Mouse (Mus musculus): ENCODE measurements around the gene D7Ertd443e. TPM values are rescaled to one million over a fixed set of nuclear protein-coding genes. Genes with fewer than 3 reads are reported as not detected.

The D7Ertd443e gene
- polyA plus RNA-seq, 1 experiment from 2014 or later: 0.35 TPM

DNA sequence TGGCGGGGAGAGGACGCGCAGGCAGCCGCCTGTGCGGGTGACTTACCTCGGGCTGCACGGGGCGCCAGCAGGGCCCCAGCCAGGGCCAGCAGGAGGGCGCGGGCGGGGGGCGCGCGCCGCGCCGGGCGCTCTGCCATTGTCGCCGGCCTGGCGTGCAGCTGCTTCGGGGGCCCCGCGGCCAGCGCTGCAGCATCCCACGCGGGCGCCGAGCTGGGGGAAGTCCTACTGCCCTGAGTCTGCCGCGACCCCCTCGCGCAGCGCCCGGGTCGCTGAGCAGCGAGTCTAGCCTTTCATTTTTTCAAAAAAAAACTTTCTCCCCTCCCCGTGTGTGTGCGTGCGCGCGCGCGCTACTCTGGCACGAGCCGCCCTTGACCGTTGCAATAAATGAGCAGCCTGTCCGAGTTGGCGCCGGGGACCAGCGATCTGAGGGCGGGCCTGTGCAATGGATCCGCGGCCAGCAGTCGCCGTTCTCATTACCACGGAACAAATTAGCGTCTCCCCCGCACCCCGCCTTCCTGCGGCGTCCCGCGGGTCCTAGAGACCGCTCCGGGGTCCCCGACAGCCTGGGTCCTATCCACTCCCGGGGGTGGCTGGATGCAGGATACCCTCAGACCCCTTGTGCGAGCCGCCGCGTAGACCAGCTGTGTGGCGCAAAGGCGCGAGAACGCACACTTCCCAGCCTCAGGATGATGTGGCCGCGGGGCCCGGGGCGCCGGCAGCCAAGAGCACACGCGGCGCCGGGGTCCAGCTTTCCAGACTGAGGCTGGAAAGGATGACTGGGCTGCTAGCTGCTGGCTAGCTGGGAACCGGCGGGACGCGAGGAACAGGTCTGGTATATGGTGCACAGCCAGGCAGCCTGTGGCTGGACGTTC is 160.5 kb downstream of the D7Ertd443e start:
- under 1% methylated on average over 85 of the region's 90 CpGs for WGBS
- peak overlapping the region; percentile 64 for H3K9ac ChIP-seq (ENCODE audit: low read length)
- H3K9me3 ChIP-seq (ENCODE audit: control insufficient read depth, low read length): no peaks in the 10 kb centered on the region
- peaks cover 7 to 10% of the 10 kb centered on the region in 2 experiments for H3K4me1 ChIP-seq (ENCODE audit: control insufficient read depth in 2 of 2, insufficient read depth in 2 of 2, low read length in 2 of 2)
- peak overlapping the region in 1 of 2 experiments; percentile 33; a peak in 2 of 4 replicates for H3K27ac ChIP-seq (replicated peaks in 1 of 2; ENCODE audit: control insufficient read depth in 1 of 2, insufficient read depth in 1 of 2, low read depth in 2 of 2, low read length in 2 of 2)
- ATAC-seq (ENCODE audit: insufficient number of reproducible peaks, insufficient read depth, low FRiP score, low read depth): peak; percentile 43
- peak overlapping the region; percentile 66 to 69 for H3K4me3 ChIP-seq (ENCODE audit: control insufficient read depth in 1 of 2, insufficient read depth in 1 of 2, low read depth in 1 of 2, low read length in 2 of 2)
- peaks cover 9% of the 10 kb centered on the region for H3K27me3 ChIP-seq (ENCODE audit: control insufficient read depth, insufficient read depth, low read length)
- peak overlapping the region; percentile 98 for H3K4me2 ChIP-seq (ENCODE audit: low read length)
- H3K36me3 ChIP-seq (ENCODE audit: control insufficient read depth, insufficient read depth, low read length): no peaks in the 10 kb centered on the region

DNA sequence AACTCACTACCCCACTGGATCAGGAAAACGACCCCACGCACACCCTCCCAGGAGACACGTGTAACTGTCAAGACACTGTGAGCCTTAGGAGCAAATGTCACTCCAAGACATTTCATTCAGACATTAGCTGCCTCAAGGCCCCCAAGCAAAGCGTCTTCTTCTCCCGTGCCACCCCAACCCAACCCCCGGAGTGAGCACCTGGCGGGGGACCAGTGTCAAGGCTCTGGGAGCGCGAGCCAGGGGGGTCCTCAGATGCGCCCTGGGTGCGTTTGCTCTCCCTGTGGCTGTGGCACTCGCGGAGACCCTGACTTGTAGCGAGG is 161.1 kb downstream of the D7Ertd443e start:
- Histone ChIP-seq H3K4me2 (ENCODE audit: low read length) (peak overlapping the region; percentile 98), H3K9ac (ENCODE audit: low read length) (peak overlapping the region; percentile 64), H3K4me1 (ENCODE audit: control insufficient read depth in 2 of 2, insufficient read depth in 2 of 2, low read length in 2 of 2) (peaks cover 7 to 8% of the 10 kb centered on the region in 2 experiments), H3K27me3 (ENCODE audit: control insufficient read depth, insufficient read depth, low read length) (peaks cover 9% of the 10 kb centered on the region), H3K36me3 (ENCODE audit: control insufficient read depth, insufficient read depth, low read length) (no peaks in the 10 kb centered on the region), H3K9me3 (ENCODE audit: control insufficient read depth, low read length) (no peaks in the 10 kb centered on the region), H3K27ac (replicated peaks in 1 of 2; ENCODE audit: control insufficient read depth in 1 of 2, insufficient read depth in 1 of 2, low read depth in 2 of 2, low read length in 2 of 2) (peak overlapping the region in 1 of 2 experiments; percentile 33; a peak in 1 of 4 replicates), H3K4me3 (ENCODE audit: control insufficient read depth in 1 of 2, insufficient read depth in 1 of 2, low read depth in 1 of 2, low read length in 2 of 2) (peak overlapping the region; percentile 66 to 69)
- under 1% methylated on average over 14 of the region's 14 CpGs for WGBS
- ATAC-seq (ENCODE audit: insufficient number of reproducible peaks, insufficient read depth, low FRiP score, low read depth): no peak

DNA sequence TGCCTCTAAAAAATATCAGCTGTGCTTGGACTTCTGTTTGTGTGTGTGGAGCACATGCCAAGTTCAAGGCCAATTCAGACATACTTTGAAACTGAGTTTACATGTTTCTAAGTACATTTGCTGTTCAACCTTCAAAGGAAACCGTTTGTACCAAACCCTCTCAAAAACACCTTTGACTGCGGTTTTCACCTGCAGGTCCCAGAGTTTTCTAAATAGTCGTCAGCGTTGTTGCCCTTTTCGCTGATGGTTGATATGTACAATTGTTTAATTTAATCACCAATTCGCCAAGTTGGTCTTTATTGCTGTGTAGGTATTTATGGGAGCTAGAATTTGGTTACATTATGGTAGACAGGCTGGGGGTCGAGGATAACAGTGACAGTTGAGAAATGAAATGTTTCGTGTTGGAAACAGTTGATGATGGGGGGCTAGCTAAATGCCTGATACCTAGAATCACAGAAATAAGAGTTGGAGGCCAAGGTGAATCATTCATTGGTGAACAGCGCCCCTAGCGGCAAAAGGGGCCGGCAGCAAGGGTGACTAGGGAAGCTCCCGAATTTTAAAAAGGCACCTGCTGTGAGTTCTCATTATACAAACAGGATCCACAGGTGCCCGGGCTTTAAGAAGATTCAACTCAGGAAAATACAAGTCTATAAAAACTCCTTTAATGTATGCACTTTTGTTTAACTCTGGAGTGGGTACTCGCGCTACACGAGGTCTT is 161.9 kb downstream of the D7Ertd443e start:
- 26% methylated on average over 16 of the region's 16 CpGs for WGBS
- peak overlapping the region; percentile 66 to 69; a peak in 3 of 4 replicates for H3K4me3 ChIP-seq (ENCODE audit: control insufficient read depth in 1 of 2, insufficient read depth in 1 of 2, low read depth in 1 of 2, low read length in 2 of 2)
- peaks cover 7 to 8% of the 10 kb centered on the region in 2 experiments for H3K4me1 ChIP-seq (ENCODE audit: control insufficient read depth in 2 of 2, insufficient read depth in 2 of 2, low read length in 2 of 2)
- H3K36me3 ChIP-seq (ENCODE audit: control insufficient read depth, insufficient read depth, low read length): no peaks in the 10 kb centered on the region
- no peak overlapping the region; the same call in 1 of the 2 replicates for H3K9ac ChIP-seq (ENCODE audit: low read length)
- no peaks in the 10 kb centered on the region for H3K9me3 ChIP-seq (ENCODE audit: control insufficient read depth, low read length)
- no peak for ATAC-seq (ENCODE audit: insufficient number of reproducible peaks, insufficient read depth, low FRiP score, low read depth)
- no peak overlapping the region for H3K27ac ChIP-seq (replicated peaks in 1 of 2; ENCODE audit: control insufficient read depth in 1 of 2, insufficient read depth in 1 of 2, low read depth in 2 of 2, low read length in 2 of 2)
- H3K4me2 ChIP-seq (ENCODE audit: low read length): peak overlapping the region; percentile 98
- peaks cover 9% of the 10 kb centered on the region for H3K27me3 ChIP-seq (ENCODE audit: control insufficient read depth, insufficient read depth, low read length)

Other genes starting within 250 kb of the D7Ertd443e start
- 3.4 and 7.3 TPM in 2 replicates for gene Adam12, start 153.5 kb downstream of the D7Ertd443e start, polyA plus RNA-seq (2014; fragmentation: Nextera tagmentation; extraction: Ambion mirVana)